Mouse (Mus musculus) R1 (cell line): Measurements from ENCODE around the gene Hist1h2ae.
"Not testable (repeated sequence)": the region's sequence is repeated elsewhere in the genome, so short reads cannot be mapped to it uniquely, and the experiment has no call there.

Source experiments
- DNase-seq: peaks from one replicate; pipeline ENCODE4 v3.0.0-alpha.2; 2018; ENCODE audit warnings: low read depth, low spot score

The Hist1h2ae gene

GRCm38 (mm10) chr13:23562699-23563462 lies 8.1 kb downstream of the Hist1h2ae start:
- DNase-seq = peak; percentile 93

GRCm38 (mm10) chr13:23561883-23562659 lies 8.9 kb downstream of the Hist1h2ae start, which contains the start of gene Hist1h3e:
Gene Hist1h3e (minus strand): TSS chr13:23562369.
- DNase-seq = peak; percentile 99

DNA sequence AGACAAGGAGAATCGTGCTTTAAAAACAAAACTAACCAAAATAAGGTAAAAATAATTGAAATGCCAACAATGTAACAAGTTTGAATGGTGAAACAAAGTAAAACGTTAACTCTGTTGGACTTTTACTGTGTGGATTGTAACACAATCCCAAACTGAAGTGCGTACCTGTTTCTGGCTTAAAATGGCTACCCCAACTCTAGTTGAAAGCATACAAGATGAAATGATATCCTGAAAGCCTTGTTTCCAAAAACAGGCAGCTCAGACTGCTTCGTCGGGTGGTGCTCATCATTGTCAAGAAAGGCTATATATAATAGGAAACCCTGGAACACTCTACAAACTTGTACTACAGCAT lies 9.5 kb downstream of the Hist1h2ae start:
- not testable (repeated sequence) for DNase-seq

DNA sequence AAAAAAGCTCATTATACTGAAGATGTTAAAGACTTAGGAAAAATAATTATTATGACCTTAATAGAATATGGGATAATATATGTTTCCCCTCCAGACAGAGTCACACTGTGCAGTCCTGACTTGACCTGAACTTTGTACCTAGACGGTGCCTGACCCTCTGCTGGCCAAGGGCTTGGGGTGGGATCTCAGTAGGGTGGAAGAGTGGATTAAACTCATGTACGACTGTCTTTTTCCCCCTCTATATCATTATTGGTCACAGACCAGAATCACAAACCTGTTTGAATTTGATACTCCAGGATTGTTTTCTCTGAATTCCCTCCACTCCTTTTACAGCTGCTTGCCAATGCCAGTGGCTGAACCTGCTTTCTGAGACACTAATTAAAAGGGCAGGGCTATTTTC lies 10.3 kb downstream of the Hist1h2ae start:
- not testable (repeated sequence) for DNase-seq

- DNase-seq = no peak
Observed at GRCm38 (mm10) chr13:23556906-23557305, 14.1 kb downstream of the Hist1h2ae start.

GRCm38 (mm10) chr13:23555839-23556416 lies 15.1 kb downstream of the Hist1h2ae start:
- DNase-seq = peak; percentile 99

GRCm38 (mm10) chr13:23554925-23555838 lies 15.8 kb downstream of the Hist1h2ae start:
- DNase-seq = peak; percentile 94

DNA sequence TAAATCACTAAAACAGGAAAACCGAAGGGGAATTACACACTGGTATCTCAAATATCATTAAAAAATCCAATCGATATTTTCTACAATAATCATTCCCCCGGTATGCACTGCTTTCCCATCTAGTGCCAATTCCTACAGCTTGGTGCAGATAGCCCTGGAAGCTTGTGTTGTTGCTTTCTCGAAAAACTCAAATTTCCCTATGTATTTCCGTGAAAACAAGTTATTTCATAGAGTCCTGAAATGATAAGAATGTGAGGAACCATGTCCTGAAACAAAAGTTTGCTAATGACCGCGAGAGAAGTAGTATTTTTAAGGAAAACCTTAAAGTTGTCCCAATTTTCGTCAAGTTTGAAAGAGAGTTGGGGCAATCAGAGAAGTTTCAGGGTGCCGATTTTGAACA lies 16.6 kb downstream of the Hist1h2ae start:
- DNase-seq = no peak

DNA sequence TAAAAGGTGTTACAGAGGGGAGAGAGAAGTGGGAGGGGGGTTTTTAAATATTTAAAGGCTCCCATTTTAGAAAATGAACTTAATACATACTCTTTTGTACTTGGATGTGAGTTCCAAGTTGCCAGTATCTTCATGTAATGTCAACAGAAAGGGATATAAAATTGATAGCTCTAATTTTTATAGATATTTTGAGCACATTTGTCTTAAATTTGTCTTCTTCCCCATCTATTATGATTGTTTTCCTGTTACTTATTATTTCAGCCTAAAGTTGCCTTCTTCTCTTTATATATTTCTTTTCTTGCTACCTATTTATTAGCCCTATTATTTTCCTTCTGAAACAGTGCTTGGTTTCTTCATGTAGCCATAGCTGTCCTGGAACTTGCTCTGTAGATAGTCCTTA lies 18.1 kb downstream of the Hist1h2ae start, which contains the start of gene Hist1h1d:
TSS of gene Hist1h1d (plus strand) at position 301 of the 400 bp plus-strand sequence.
- DNase-seq = no peak

DNA sequence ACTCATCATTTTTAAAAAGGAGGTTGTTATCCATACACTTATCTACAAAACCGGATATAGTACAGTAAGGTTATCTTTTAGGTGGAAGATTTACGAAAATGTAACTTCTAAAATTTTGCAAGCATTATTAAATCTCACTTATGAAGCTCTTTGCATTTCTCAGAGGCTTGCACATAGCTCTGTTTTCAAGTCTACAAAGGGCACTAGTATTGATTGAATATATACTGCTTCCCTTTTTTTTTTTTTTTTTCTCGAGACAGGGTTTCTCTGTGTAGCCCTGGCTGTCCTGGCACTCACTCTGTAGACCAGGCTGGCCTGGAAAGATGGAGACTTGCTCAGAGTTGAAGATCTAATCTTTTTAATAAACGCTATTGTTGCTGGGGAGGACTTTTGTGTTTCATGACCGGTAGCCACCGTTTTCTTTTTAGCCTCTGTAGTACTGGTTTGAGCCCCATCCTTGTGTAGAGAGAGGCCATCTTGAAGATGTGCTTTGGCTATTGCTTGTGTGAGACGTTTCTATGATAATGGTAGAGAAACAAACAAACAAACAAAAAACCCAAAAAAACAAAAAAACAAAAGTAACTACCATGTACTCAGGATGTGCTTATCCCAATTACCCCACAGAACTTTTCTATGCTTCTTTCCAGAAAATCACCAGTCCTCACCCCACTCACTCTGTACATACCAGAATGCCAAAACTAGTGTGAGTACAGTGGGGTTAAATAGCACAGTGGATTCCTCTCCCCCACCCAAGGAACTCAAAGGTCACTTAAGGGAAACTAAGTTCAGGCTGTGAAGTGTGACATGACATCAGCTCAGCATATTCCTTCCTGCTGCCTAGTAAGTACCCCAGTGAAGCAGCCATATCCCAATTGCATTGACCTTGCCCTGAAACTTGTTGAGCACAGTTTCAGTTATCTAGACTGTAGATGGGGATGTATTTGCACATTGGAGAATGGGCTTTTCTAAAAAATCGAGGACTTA lies 18.8 kb downstream of the Hist1h2ae start:
- DNase-seq = no peak

DNA sequence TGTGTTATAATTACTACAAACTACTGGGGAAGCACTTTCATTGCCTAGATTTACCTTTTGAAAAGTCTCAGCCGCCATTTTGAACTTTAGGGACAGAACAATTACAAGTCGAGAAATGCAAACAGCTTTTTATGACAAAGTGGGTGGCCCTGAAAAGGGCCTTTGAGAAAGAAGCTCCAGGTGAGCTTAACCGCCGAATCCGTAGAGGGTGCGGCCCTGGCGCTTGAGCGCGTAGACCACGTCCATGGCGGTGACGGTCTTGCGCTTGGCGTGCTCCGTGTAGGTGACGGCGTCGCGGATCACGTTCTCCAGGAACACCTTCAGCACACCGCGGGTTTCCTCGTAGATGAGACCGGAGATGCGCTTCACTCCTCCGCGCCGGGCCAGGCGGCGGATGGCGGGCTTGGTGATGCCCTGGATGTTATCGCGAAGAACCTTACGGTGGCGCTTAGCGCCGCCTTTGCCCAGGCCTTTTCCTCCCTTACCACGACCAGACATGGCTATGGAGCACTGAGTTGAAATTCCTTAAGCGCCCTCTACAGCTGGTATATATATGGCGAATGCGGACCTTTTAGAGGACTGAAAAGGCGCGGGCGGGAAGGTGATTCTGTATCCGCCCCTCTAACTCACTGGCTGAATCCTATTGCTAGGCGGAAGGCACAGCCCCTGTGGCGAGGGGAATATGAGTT lies 19.7 kb downstream of the Hist1h2ae start, which contains the start of gene Hist1h4f:
TSS of gene Hist1h4f (minus strand) at position 503 of the 689 bp plus-strand sequence.
- DNase-seq = peak; percentile 98

DNA sequence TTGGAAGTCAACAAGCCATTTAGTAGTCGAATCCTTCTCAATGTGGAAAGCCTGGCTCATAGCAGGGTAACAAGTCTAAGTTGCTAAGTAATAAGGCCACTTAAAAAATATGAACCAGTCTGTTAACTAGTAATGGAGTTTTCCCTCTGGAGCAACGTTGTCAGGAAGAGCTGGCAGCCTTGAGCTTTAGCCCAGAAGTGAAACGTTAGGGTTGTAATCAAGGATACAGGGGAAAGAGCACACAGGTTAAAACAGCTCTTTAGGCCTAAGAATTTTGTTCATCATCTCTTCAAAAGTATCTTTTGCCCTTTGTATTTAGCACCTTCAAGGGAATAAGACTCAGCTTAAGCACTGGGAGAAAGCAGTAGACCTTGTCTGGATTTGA lies 20.3 kb downstream of the Hist1h2ae start:
- no peak for DNase-seq

GRCm38 (mm10) chr13:23546694-23547093 lies 24.3 kb downstream of the Hist1h2ae start:
- DNase-seq = no peak

- DNase-seq = not testable (repeated sequence)
Observed at GRCm38 (mm10) chr13:23544787-23545120, 26.3 kb downstream of the Hist1h2ae start.

DNA sequence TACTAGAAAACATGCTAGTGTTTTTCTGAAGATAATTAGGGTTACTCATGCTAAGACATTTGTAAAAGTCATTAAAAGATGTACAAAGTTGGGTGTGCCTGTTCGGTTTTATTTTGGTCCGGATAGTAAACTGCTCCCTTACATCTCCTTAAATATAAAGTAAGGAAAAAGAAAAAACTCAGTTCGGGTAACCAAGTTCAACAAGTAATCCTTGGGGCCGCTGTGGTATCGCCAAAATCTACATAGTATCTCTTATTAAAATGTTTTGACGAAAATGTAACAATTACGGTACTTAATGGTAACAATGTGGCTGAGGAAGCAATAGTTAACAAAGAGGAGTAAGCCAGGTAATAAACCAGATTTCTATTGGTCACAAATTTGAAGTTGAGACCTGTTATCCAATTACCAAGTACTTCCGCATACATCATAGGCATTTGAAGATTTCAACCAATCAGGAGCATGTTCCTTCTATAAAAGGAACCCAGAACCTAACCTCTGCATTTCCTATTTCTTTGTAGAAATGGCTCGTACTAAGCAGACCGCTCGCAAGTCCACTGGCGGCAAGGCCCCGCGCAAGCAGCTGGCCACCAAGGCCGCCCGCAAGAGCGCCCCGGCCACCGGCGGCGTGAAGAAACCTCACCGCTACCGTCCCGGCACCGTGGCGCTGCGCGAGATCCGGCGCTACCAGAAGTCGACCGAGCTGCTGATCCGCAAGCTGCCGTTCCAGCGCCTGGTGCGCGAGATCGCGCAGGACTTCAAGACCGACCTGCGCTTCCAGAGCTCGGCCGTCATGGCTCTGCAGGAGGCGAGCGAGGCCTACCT lies 26.8 kb downstream of the Hist1h2ae start, which contains the start of gene Hist1h3f:
TSS of gene Hist1h3f (plus strand) at position 88 of the 822 bp plus-strand sequence.
- DNase-seq = peak; percentile 96

DNA sequence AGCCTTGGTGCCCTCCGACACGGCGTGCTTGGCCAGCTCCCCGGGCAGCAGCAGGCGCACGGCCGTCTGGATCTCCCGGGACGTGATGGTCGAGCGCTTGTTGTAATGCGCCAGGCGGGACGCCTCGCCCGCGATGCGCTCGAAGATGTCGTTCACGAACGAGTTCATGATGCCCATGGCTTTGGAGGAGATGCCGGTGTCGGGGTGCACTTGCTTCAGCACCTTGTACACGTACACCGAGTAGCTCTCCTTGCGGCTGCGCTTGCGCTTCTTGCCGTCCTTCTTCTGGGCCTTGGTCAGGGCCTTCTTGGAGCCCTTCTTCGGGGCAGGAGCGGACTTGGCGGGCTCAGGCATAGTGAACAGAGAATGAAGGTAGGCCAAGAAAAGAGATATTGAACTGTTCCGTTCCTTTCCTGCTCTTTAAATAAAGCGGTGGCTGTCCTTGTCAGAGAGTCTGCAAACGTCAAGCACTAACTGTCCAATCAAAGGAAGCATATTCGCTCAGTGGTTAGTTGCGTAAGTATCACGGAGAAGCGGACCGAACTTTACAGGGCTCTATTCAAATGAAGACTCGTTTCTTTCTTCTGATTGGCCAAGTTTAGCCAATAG lies 27.9 kb downstream of the Hist1h2ae start, which contains the start of gene Hist1h2bh:
TSS of gene Hist1h2bh (minus strand) at position 394 of the 609 bp plus-strand sequence.
- DNase-seq = peak; percentile 97

GRCm38 (mm10) chr13:23542225-23542980 lies 28.6 kb downstream of the Hist1h2ae start:
- DNase-seq = not testable (repeated sequence)
